Mouse (Mus musculus): ENCODE data around the gene Gm10638. TPM values are rescaled to one million over a fixed set of nuclear protein-coding genes. Genes with fewer than 3 reads are reported as not detected.

Gm10638 gene
- polyA plus RNA-seq, 1 experiment from 2014 or later: 7.9 TPM

DNA sequence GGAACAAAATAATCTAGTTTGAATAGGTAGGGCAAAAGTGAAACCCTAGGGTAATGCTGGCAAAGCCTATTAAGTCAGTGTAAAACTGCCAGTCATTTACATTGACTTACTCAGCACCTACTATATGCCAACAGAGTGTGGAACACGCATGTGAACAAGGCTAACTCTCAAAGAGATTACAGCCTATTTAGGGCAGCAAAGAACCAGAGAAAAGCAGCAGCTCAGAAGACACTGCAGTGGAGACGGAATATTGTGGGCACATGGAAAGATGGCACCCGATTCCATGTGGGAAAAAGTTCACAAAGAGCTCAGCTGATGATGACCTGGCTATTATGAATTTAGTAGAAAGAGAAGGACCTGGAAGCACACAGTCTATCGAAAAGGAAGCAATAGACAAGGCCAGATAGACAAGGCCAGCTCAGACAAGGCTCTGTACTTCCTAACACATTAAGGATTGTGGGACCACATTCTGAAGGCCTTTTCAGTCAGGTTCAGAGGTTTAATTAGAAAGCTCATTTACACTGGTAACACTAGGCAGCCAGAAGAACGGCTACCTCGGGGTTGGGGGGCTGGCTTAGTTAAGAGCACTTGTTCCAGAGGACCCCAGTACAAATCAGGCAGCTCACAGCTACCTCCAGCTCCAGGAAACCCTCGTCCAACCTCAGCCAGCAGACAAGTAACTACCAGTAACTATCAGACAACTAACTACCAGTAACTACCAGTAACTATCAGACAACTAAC lies 2.7 kb upstream of the Gm10638 start:
- H3K9me3 ChIP-seq (replicated peaks): no peaks in the 10 kb centered on the region
- ATAC-seq: no peak
- 59% methylated on average over 7 of the region's 7 CpGs for WGBS
- peaks cover 39% of the 10 kb centered on the region for H3K4me1 ChIP-seq
- H3K4me3 ChIP-seq: no peak overlapping the region
- H3K36me3 ChIP-seq (ENCODE audit: poor library complexity, severe bottlenecking): no peaks in the 10 kb centered on the region
- H3K4me2 ChIP-seq: peak overlapping the region; percentile 32
- no peaks in the 10 kb centered on the region for H3K27me3 ChIP-seq
- H3K9ac ChIP-seq: no peak overlapping the region
- H3K27ac ChIP-seq: no peak overlapping the region

DNA sequence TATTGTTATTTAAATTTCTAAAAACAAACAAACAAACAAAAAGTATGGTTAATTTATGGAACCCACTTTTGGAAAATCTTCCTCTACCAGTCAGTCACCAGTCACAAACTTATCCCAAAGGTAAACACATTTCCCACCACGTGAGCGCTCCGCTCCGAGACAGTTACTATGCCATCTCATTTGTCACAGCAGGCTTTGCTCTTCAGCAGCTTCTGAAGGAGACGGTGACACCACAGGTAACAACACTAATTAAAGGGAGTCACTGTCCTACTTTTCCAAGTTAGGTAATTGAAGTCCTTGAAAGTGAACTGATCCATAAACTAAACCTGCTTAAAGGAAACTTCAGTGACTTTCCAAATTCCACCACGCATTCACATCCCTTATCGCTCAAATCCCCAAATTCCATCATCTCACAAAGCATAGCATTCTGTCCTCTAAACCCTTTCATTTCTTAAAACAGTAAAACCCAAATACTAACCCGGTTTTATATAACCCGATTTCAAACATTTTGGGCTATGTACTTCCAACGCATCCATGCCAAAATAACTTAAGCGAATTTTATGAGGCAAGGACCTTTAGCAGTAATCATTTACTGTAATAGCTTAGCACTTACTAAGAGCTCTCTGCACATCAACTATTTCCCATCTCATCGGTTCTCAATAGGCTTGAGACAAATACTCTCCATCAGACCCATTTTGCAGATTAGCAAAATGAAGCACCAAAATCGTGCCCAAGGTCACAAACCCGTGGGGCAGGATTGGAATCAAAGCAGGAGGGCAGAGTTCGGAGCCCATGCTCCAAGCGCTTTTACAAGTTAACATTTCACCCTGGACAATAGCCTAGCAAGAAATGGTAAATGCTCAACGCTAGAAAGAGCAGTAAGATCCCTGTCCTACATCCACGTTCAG lies 932 bp upstream of the Gm10638 start:
- WGBS: 3% methylated on average over 18 of the region's 18 CpGs
- Histone ChIP-seq H3K9me3 (replicated peaks) (no peaks in the 10 kb centered on the region), H3K4me3 (peak overlapping the region; percentile 85), H3K27me3 (no peaks in the 10 kb centered on the region), H3K9ac (peak overlapping the region; percentile 98), H3K4me1 (peaks cover 39% of the 10 kb centered on the region), H3K36me3 (ENCODE audit: poor library complexity, severe bottlenecking) (no peaks in the 10 kb centered on the region), H3K4me2 (peak overlapping the region; percentile 62), H3K27ac (peak overlapping the region; percentile 97)
- ATAC-seq: no peak

DNA sequence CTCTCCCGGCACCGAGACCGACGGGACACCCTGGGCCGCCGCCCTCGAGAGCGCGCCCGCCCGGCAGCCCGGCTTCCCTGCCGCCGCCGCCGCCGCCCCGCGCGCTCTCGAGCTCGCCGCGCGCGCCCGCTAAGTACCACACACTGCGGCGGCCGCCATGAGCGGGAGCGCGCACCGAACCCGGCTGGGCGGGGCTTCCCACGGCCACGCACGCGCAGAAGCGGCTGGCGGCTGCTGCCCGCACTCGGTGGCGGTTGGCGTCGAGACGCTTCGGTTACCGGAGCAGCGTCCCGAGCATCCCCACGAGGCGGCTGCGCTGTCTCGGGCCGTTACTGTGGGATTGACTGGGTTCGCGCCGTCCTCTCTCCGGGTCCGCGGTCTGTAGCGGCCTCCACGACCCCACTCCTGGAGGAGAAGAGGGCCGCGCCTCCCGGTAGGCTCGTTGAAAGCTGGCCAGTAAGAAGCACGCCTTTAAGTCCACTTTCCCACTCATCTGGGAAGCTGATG lies 489 bp downstream of the Gm10638 start:
- WGBS: under 1% methylated on average over 51 of the region's 70 CpGs
- peak; percentile 91 for ATAC-seq
- no peaks in the 10 kb centered on the region for H3K9me3 ChIP-seq (replicated peaks)

DNA sequence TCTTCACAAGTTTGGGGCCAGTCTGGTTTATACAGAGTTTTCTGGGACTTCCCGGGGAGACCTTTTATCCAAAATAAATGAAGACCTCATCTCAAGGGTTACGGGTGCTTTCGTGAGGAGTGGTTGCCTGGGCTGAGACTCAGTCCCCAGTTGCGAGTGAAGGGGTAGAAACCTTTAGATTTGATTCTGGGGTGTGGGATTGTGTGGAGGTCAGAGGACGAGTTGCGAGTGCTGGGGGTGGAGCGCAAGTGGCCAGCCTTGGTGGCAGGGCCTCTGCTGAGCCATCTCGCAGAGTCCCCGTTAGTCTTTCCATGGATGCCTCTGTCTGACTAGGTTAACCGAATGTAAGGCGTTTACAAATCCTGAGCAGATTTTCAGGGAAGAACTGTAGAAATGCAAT lies 1.0 kb downstream of the Gm10638 start:
- Histone ChIP-seq H3K4me2 (peak overlapping the region; percentile 80), H3K36me3 (ENCODE audit: poor library complexity, severe bottlenecking) (no peaks in the 10 kb centered on the region), H3K4me1 (peaks cover 36% of the 10 kb centered on the region), H3K27ac (peak overlapping the region; percentile 97), H3K9me3 (replicated peaks) (no peaks in the 10 kb centered on the region), H3K9ac (peak overlapping the region; percentile 98), H3K27me3 (no peaks in the 10 kb centered on the region), H3K4me3 (peak overlapping the region; percentile 85)
- WGBS: under 1% methylated on average over 11 of the region's 11 CpGs
- ATAC-seq: peak; percentile 19; the same call in 1 of the 2 replicates

More for the DNA sequence above, 489 bp downstream of the Gm10638 start:
- Histone ChIP-seq H3K4me2 (peak overlapping the region; percentile 80), H3K9ac (peak overlapping the region; percentile 98), H3K4me1 (peaks cover 39% of the 10 kb centered on the region), H3K4me3 (peak overlapping the region; percentile 85), H3K36me3 (ENCODE audit: poor library complexity, severe bottlenecking) (no peaks in the 10 kb centered on the region), H3K27ac (peak overlapping the region; percentile 97), H3K27me3 (no peaks in the 10 kb centered on the region)

DNA sequence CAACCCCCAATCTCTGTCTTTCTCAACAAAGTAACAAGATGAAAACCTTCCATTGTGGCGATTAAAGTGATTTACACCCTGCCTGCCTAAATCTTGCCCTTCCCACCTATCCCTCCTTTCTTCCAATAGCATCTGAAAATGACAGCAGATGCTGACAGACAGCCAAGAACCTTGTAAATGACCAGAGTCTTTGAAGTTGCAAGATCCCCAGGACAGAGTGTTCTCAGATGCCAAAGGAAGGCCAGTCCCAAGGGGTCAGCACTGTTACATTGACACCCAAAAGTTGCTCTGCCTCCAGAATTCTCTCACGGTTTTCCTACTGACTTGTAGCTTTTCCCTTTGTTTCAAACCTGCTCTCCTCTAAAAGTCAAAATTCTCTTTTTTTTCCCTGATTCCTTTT lies 4.3 kb downstream of the Gm10638 start:
- no peaks in the 10 kb centered on the region for H3K36me3 ChIP-seq (ENCODE audit: poor library complexity, severe bottlenecking)
- no peak overlapping the region for H3K4me2 ChIP-seq
- H3K27ac ChIP-seq: no peak overlapping the region
- no peak overlapping the region for H3K4me3 ChIP-seq
- no peak overlapping the region for H3K9ac ChIP-seq
- no peaks in the 10 kb centered on the region for H3K9me3 ChIP-seq (replicated peaks)
- 59% methylated on average over 2 of the region's 2 CpGs for WGBS
- H3K27me3 ChIP-seq: no peaks in the 10 kb centered on the region
- ATAC-seq: no peak
- peaks cover 8% of the 10 kb centered on the region for H3K4me1 ChIP-seq

DNA sequence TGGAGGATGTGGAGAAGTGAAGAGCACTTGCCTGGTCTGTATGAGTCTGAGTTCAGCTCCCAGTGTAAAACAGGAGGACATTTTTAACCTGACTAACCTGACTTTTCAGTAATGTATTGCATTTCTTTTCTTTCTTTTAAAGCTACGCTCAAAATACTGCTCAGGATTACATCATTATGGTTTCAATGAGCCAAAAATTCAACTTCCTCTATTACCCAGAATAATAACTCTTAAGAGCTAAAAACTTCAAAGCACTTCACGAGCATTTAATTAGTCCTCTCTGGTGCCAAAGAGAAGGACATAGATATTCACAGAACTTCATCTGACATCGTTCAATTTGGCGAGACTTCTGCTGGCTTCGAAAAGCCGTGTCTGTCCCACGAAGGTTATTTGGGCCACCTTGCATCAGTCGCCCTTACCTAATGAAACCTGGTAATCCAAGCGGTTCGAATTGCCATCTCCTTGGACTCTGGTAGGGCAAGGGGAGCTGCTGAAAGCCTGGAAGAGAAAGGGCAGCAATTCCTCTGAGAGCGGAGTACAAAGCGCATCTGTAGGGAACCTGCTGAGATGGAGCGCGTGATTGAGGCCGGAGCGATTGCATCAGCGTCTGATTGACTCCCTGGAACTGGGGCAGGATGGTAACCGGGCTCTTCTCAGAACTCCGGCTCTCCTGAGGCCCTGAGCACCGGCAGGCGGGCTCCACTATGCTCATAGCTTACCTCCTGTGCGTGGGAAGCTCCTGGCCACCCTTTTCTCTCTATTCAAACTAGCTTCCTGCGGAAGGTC lies 11.6 kb downstream of the Gm10638 start:
- H3K9me3 ChIP-seq (replicated peaks): no peaks in the 10 kb centered on the region
- WGBS: 7% methylated on average over 23 of the region's 23 CpGs
- peaks cover 10% of the 10 kb centered on the region for H3K4me1 ChIP-seq
- H3K27ac ChIP-seq: no peak overlapping the region
- no peak for ATAC-seq
- H3K4me2 ChIP-seq: peak overlapping the region; percentile 48
- H3K36me3 ChIP-seq (ENCODE audit: poor library complexity, severe bottlenecking): no peaks in the 10 kb centered on the region
- 0 out of 2 replicates have a peak overlapping the region, but pooled peaks have one; percentile 32 for H3K9ac ChIP-seq
- H3K4me3 ChIP-seq: peak overlapping the region; percentile 15
- H3K27me3 ChIP-seq: no peaks in the 10 kb centered on the region

DNA sequence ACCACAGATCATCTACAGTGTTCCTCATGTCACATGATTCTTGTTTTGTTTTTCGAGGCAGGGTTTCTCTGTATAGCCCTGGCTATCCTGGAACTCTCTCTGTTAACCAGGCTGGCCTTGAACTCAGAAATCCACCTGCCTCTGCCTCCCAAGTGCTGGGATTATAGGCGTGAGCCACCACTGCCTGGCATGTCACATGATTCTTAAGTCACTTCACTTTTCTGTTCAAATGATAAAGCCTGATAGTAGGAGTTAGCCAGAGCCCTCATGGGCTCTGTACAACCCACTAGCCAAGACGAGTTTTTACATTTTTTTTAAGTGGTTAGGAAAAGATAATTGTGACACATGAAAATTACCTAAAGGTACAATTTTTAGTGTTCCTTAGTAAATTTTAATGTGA lies 13.2 kb downstream of the Gm10638 start:
- no peak overlapping the region for H3K27ac ChIP-seq
- 81% methylated on average over 3 of the region's 3 CpGs for WGBS
- peaks cover 10% of the 10 kb centered on the region for H3K4me1 ChIP-seq
- H3K27me3 ChIP-seq: no peaks in the 10 kb centered on the region
- no peaks in the 10 kb centered on the region for H3K9me3 ChIP-seq (replicated peaks)
- no peak overlapping the region for H3K4me3 ChIP-seq
- no peaks in the 10 kb centered on the region for H3K36me3 ChIP-seq (ENCODE audit: poor library complexity, severe bottlenecking)
- H3K9ac ChIP-seq: no peak overlapping the region
- ATAC-seq: no peak
- no peak overlapping the region for H3K4me2 ChIP-seq

DNA sequence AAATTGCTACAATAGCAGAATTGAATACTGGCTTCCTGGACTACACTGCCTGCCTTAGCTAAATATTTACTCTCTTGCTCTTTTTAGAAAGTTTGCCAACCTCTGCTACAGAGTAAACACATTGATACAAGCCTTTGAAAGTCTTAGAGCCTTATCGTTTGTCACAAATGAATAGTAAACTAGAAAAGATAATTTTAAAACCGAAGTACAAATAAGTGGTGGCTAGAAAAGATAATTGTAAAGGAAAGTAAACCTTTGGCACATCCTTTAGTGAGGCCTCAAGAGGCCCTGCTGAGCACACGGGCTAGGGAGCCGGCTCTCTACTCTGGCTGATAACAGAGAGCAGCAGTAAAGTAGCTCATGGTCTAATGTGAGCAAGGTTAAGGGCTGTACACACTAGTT lies 13.6 kb downstream of the Gm10638 start:
- Histone ChIP-seq H3K4me2 (no peak overlapping the region), H3K27ac (no peak overlapping the region), H3K4me1 (peaks cover 10% of the 10 kb centered on the region), H3K9me3 (replicated peaks) (no peaks in the 10 kb centered on the region), H3K27me3 (no peaks in the 10 kb centered on the region), H3K9ac (no peak overlapping the region), H3K4me3 (no peak overlapping the region), H3K36me3 (ENCODE audit: poor library complexity, severe bottlenecking) (no peaks in the 10 kb centered on the region)
- 72% methylated on average over 4 of the region's 4 CpGs for WGBS
- no peak for ATAC-seq

DNA sequence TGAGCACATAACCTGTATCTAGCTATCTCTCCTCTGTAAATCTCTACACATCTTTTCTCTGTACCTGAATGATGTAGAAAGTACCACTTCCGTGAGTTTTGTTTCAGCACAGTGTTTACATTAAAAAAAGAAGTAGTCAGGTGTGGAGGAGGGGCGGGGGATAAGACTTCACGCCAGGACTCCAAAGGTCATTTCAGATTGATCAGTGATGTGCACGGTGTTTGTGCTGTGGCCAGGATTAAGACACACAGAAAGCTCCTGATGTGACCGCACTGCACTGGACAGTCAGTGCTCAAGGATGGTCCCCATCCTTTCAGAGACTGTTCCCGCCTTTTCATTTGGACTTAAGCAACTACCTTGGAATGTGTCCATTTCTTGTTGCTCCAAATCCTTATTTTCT lies 15.2 kb downstream of the Gm10638 start:
- 47% methylated on average over 6 of the region's 6 CpGs for WGBS
- Histone ChIP-seq H3K27ac (no peak overlapping the region), H3K9me3 (replicated peaks) (no peaks in the 10 kb centered on the region), H3K36me3 (ENCODE audit: poor library complexity, severe bottlenecking) (no peaks in the 10 kb centered on the region), H3K4me2 (no peak overlapping the region), H3K9ac (no peak overlapping the region), H3K4me1 (peaks cover 10% of the 10 kb centered on the region), H3K27me3 (no peaks in the 10 kb centered on the region), H3K4me3 (no peak overlapping the region)
- no peak for ATAC-seq

DNA sequence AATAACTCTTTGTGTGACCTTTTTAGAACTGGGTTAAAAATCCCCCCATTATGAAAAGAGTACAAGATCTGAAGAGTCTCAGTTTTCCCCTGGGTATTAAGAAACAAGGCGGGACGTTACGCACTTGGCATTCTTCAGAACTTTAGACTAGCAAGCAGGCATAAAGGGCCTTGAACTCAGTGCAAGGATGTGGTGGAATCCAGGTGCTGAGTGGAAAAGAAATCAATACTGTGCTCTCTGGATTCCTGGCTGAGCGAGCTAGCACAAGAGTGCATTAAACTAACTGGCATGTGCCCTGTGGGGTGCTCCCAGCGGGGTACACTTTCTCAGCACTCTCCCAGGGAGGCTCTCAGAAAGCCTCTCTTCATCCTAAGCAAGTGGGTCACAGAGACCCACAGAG lies 17.3 kb downstream of the Gm10638 start:
- 54% methylated on average over 5 of the region's 5 CpGs for WGBS

DNA sequence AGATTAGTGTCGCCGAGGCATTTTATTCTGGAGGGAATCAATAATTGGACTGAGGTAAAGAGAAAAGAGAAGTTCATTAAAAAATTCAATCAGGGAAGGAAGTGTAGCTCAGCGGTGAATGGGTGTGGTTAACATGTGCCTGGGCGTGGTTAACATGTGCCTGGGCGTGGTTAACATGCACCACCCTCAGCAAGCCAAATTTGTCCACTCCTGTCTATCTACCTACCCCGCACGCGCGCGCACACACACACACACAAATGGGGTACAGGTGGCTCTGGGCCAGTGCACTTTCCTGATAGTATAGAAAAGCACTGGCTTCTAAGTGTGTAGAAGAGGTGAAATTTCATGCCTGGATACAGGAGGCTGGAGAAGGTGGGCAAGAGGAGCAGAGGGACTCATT lies 19.7 kb downstream of the Gm10638 start:
- 92% methylated on average over 10 of the region's 10 CpGs for WGBS
- no peak for ATAC-seq
- Histone ChIP-seq H3K4me2 (no peak overlapping the region), H3K4me3 (no peak overlapping the region), H3K4me1 (no peaks in the 10 kb centered on the region), H3K9me3 (replicated peaks) (no peaks in the 10 kb centered on the region), H3K9ac (no peak overlapping the region), H3K36me3 (ENCODE audit: poor library complexity, severe bottlenecking) (no peaks in the 10 kb centered on the region), H3K27ac (no peak overlapping the region), H3K27me3 (no peaks in the 10 kb centered on the region)

More for the DNA sequence above, 17.3 kb downstream of the Gm10638 start:
- Histone ChIP-seq H3K27ac (no peak overlapping the region), H3K9ac (no peak overlapping the region), H3K4me1 (no peaks in the 10 kb centered on the region), H3K9me3 (replicated peaks) (no peaks in the 10 kb centered on the region), H3K27me3 (no peaks in the 10 kb centered on the region), H3K36me3 (ENCODE audit: poor library complexity, severe bottlenecking) (no peaks in the 10 kb centered on the region), H3K4me2 (no peak overlapping the region), H3K4me3 (no peak overlapping the region)
- ATAC-seq: no peak

All from forebrain, embryonic 13.5 days (tissue).